Mouse (Mus musculus) embryo, embryonic 11 days (tissue): ENCODE results near the gene Wdr53.
"Not testable (repeated sequence)": the region's sequence is repeated elsewhere in the genome, so short reads cannot be mapped to it uniquely, and the experiment has no call there.

Experiments
- DNase-seq: peaks from one replicate; pipeline ENCODE4 v3.0.0-alpha.2; 2015

Gene Wdr53

GRCm38 (mm10) chr16:32280211-32280610 is 33.2 kb downstream of the Wdr53 start:
- no peak for DNase-seq

DNA sequence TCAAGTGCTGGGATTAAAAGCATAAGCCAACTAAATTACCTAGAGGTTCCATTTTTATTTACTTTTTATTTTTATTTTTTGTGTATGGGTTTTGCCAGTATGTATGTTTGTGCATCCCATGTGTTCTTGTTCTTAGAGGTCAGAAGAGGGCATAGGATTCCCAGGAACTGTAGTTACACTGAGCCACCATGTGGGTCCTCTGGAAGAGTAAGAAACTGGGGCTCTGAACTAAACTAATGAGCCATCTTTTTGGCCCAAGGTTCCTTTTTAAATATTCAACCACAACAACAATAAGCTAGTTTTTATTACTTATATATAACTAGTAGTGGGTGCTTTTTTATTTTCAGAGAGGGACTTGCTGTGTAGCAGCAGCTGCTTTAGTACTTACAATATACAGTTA is 35.6 kb downstream of the Wdr53 start:
- DNase-seq, result no peak

DNA sequence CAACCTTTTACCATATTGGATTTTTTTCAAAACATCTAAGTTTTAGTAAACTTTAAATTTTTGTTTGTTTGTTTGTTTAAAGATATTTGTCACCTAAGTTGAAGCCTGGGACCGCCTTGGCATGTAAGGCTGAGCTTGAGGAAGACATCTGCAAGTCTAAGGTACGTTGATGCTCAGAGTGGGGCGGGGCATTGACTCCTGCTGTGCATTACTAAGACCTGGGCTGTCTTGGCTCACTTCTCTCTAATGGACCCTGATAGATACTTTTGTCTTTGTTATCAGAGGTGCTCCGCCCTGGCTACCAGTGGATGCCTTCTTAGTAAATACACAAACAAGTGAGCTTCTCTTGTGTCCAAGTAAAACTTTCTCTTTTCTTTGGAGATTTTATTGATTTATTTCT is 44.8 kb downstream of the Wdr53 start:
- DNase-seq, result no peak

GRCm38 (mm10) chr16:32299617-32300016 is 52.6 kb downstream of the Wdr53 start:
- DNase-seq, result not testable (repeated sequence)

DNA sequence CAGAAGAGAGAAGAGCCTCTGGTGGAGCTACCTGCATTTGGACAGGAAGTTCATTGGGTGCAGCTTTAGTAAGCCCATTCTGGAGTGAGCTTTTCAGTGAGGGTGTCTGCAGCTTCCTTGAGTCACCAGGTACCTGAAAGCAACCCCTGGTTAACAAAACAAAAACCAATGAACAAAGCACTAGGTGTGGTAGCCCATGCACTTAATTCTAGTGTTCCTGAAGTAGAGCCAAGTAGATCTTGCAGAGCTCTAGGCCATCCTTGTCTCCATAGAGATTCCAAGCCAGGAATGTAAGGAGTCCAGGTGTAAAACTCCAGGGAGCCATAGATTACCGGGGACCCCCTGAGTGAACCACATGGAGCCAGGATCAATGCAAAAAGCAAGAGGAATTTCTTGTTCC is 56.0 kb downstream of the Wdr53 start:
- DNase-seq, result no peak

DNA sequence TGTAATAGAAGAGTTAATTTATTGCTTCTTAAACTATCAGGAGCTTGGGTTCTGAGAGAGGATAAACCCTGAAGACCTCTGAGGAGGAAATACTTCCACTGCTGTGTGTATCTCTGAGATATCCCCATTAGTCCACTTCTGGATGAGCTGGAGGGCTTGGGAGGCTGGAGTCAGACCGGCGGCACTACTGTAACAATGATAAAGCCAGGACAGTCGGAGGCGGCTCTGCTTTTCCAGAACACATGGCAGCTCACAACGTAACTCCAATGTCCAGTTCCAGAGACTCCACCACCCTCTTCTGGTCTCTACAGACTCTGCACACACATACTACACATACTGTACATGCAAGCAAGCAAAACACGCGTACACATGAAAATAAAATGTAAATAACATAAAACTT is 56.9 kb downstream of the Wdr53 start:
- DNase-seq, result no peak
